8 mouse cellular contexts compared by ENCODE assay signal in the genomic region with DNA sequence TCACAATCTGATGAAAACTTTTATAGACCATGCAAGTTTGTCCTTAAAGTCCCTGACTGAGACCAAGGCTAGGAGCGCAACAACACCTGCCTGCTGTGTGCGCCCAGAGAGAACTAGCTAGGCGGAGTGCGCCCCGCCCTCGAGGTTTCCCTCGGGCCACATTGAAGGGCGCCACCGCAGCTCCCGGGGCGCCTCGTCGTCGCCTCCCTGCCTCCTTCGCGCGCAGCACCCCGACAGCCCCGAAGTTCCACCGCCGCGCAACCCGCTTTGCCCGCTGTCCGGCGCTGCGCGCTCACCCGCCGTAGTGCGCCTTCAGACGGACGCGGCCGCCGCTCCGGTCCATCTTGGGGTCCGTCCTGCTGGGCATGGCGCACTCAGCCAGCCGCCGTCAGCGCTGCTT. TPM values are rescaled to one million over a fixed set of nuclear protein-coding genes. Genes with fewer than 3 reads are reported as not detected.
DNase-seq lines count a peak whose midpoint lies in the region; ATAC-seq lines count a peak whose summit lies in the region.

No protein-coding gene starts in this region.

- no peaks in the 10 kb centered on the region for H3K4me1 ChIP-seq in kidney, embryonic 14.5 days (ENCODE audit: control insufficient read depth, insufficient read depth, low read length)
- H3K4me1 ChIP-seq in intestine, embryonic 15.5 days (replicated peaks): peaks cover 2% of the 10 kb centered on the region; the same call in 1 of the 2 replicates
- H3K4me1 ChIP-seq in midbrain, embryonic 11.5 days (ENCODE audit: control insufficient read depth, insufficient read depth, low read length): peaks cover 5% of the 10 kb centered on the region; the same call in 1 of the 2 replicates

- H3K27me3 ChIP-seq in kidney, embryonic 14.5 days (ENCODE audit: control insufficient read depth, insufficient read depth, low read length): peaks cover 40% of the 10 kb centered on the region
- H3K27me3 ChIP-seq in intestine, embryonic 15.5 days (replicated peaks): peaks cover 40% of the 10 kb centered on the region
- peaks cover 35% of the 10 kb centered on the region for H3K27me3 ChIP-seq in midbrain, embryonic 11.5 days (ENCODE audit: control insufficient read depth, insufficient read depth, low read length)

- no peak overlapping the region for H3K27ac ChIP-seq in kidney, embryonic 14.5 days (ENCODE audit: low read depth, low read length)
- peak overlapping the region; percentile 85 for H3K27ac ChIP-seq in intestine, embryonic 15.5 days
- no peak overlapping the region for H3K27ac ChIP-seq in midbrain, embryonic 11.5 days (ENCODE audit: low read depth, low read length)

- peak overlapping the region; percentile 36 for H3K9ac ChIP-seq in kidney, embryonic 14.5 days (ENCODE audit: low read depth, low read length)
- peak overlapping the region; percentile 41 for H3K9ac ChIP-seq in intestine, embryonic 15.5 days
- no peak overlapping the region for H3K9ac ChIP-seq in midbrain, embryonic 11.5 days (ENCODE audit: low read length)

- peak overlapping the region; percentile 62 for H3K4me2 ChIP-seq in kidney, embryonic 14.5 days (replicated peaks; ENCODE audit: low read depth, low read length)
- H3K4me2 ChIP-seq in intestine, embryonic 15.5 days (replicated peaks): peak overlapping the region; percentile 63
- peak overlapping the region; percentile 50 for H3K4me2 ChIP-seq in midbrain, embryonic 11.5 days

- H3K36me3 ChIP-seq in kidney, embryonic 14.5 days (ENCODE audit: control insufficient read depth, insufficient read depth, low read length): no peaks in the 10 kb centered on the region
- H3K36me3 ChIP-seq in intestine, embryonic 15.5 days: no peaks in the 10 kb centered on the region
- H3K36me3 ChIP-seq in midbrain, embryonic 11.5 days (ENCODE audit: control insufficient read depth, insufficient read depth, low read length): no peaks in the 10 kb centered on the region

- under 1% methylated on average over 42 of the region's 42 CpGs for WGBS in kidney, embryonic 14.5 days
- 1% methylated on average over 42 of the region's 42 CpGs for WGBS in intestine, embryonic 15.5 days
- WGBS in midbrain, embryonic 11.5 days: under 1% methylated on average over 42 of the region's 42 CpGs

- no peaks in the 10 kb centered on the region for H3K9me3 ChIP-seq in kidney, embryonic 14.5 days (ENCODE audit: control insufficient read depth, low read length)
- no peaks in the 10 kb centered on the region for H3K9me3 ChIP-seq in intestine, embryonic 15.5 days
- H3K9me3 ChIP-seq in midbrain, embryonic 11.5 days (ENCODE audit: control insufficient read depth, low read length): no peaks in the 10 kb centered on the region

- H3K4me3 ChIP-seq in kidney, embryonic 14.5 days (ENCODE audit: low read length): peak overlapping the region; percentile 51
- peak overlapping the region; percentile 51 for H3K4me3 ChIP-seq in intestine, embryonic 15.5 days (replicated peaks)
- peak overlapping the region; percentile 35 for H3K4me3 ChIP-seq in midbrain, embryonic 11.5 days (ENCODE audit: low read depth, low read length)

- no peak for DNase-seq in kidney, adult 18-20 months
- peak; percentile 20 for DNase-seq in embryo, embryonic 11 days
- peak; percentile 88 for DNase-seq in midbrain, embryonic 11.5 days (ENCODE audit: low spot score, missing footprints)
- DNase-seq in adrenal gland, adult (ENCODE audit: inconsistent age in 2 of 2, low spot score in 1 of 2): no peak
- DNase-seq in layer of hippocampus, adult 11-12 months (ENCODE audit: low spot score): no peak

- ATAC-seq in kidney, embryonic 14.5 days (ENCODE audit: low FRiP score, low TSS enrichment): 0 out of 2 replicates have a peak, but pooled peaks have one; percentile 3
- peak; percentile 71 for ATAC-seq in intestine, embryonic 15.5 days
- peak; percentile 48; the same call in 1 of the 2 replicates for ATAC-seq in midbrain, embryonic 11.5 days (ENCODE audit: low FRiP score)
- no peak for ATAC-seq in megakaryocyte progenitor cell, adult 5-6 weeks (replicated peaks; ENCODE audit: poor library complexity)

RNA-seq across cellular contexts. Expression of gene Prkcz, which starts 0.3 kb away (rescaled TPM):
- polyA plus RNA-seq in kidney, embryonic 14.5 days (2014; fragmentation: Nextera tagmentation; extraction: Ambion mirVana): 7.8 and 10.2 TPM in 2 replicates
- 24.8 and 27.1 TPM in 2 replicates for polyA plus RNA-seq in intestine, embryonic 15.5 days (2015; fragmentation: Nextera tagmentation; extraction: Ambion mirVana)
- polyA plus RNA-seq in midbrain, embryonic 11.5 days (2014; fragmentation: Nextera tagmentation; extraction: Ambion mirVana): 17.6 and 18.3 TPM in 2 replicates
- total RNA-seq in megakaryocyte progenitor cell, adult 5-6 weeks (2015): not detected in 2 replicates
- not detected in 2 replicates for total RNA-seq in megakaryocyte progenitor cell, adult 5-6 weeks (2017)

RNA-seq across cellular contexts. Expression of gene Gabrd, which starts 37.1 kb away (rescaled TPM):
- 0.07 TPM in 1 of 2 replicates, not detected in the other for polyA plus RNA-seq in kidney, embryonic 14.5 days (2014; fragmentation: Nextera tagmentation; extraction: Ambion mirVana)
- polyA plus RNA-seq in intestine, embryonic 15.5 days (2015; fragmentation: Nextera tagmentation; extraction: Ambion mirVana): 0.10 TPM in 1 of 2 replicates, not detected in the other
- polyA plus RNA-seq in midbrain, embryonic 11.5 days (2014; fragmentation: Nextera tagmentation; extraction: Ambion mirVana): not detected in 2 replicates
- total RNA-seq in megakaryocyte progenitor cell, adult 5-6 weeks (2015): not detected in 2 replicates
- total RNA-seq in megakaryocyte progenitor cell, adult 5-6 weeks (2017): 0.14 TPM in 1 of 2 replicates, not detected in the other

RNA-seq across cellular contexts. Expression of gene Cfap74, which starts 48.1 kb away (rescaled TPM):
- 2.2 and 2.3 TPM in 2 replicates for polyA plus RNA-seq in kidney, embryonic 14.5 days (2014; fragmentation: Nextera tagmentation; extraction: Ambion mirVana)
- 1.2 and 2.3 TPM in 2 replicates for polyA plus RNA-seq in intestine, embryonic 15.5 days (2015; fragmentation: Nextera tagmentation; extraction: Ambion mirVana)
- 6.3 and 6.5 TPM in 2 replicates for polyA plus RNA-seq in midbrain, embryonic 11.5 days (2014; fragmentation: Nextera tagmentation; extraction: Ambion mirVana)
- total RNA-seq in megakaryocyte progenitor cell, adult 5-6 weeks (2015): 0.22 TPM in 1 of 2 replicates, not detected in the other
- total RNA-seq in megakaryocyte progenitor cell, adult 5-6 weeks (2017): 0.47 TPM in 1 of 2 replicates, not detected in the other

Comparison
In these comparisons a context has a peak if more than half of its experiments do, and no peak if none do; other contexts are left out.
1. DNase-seq: peak in embryo, embryonic 11 days (single experiment) and midbrain, embryonic 11.5 days (single experiment); none in kidney, adult 18-20 months (single experiment), adrenal gland, adult (0 of 2) and layer of hippocampus, adult 11-12 months (single experiment).
2. Peak in every context shown above with its lines, with median percentiles within 50 percentile points of each other: H3K4me2 ChIP-seq and H3K4me3 ChIP-seq.